Mouse (Mus musculus) small intestine, adult 2 months (tissue): ENCODE data around the gene Cntn4.

Experiments used
- CTCF ChIP-seq: fragments of 200-500 bp; IDR thresholded peaks from 2 replicates; pipeline ENCODE4 v1.5.1; 2012; ENCODE audit warnings: low read depth, mild to moderate bottlenecking, control low read depth, inconsistent platforms, low read length, moderate library complexity, mixed read lengths; ENCODE audit not compliant: insufficient replicate concordance, insufficient read length; ENCODE audit errors: extremely low read depth
- POLR2A ChIP-seq: fragments of 200-500 bp; IDR thresholded peaks from 2 replicates; pipeline ENCODE4 v1.6.1; 2012; ENCODE audit warnings: low read depth, mild to moderate bottlenecking, control low read depth, inconsistent platforms, low read length, moderate library complexity

DNA sequence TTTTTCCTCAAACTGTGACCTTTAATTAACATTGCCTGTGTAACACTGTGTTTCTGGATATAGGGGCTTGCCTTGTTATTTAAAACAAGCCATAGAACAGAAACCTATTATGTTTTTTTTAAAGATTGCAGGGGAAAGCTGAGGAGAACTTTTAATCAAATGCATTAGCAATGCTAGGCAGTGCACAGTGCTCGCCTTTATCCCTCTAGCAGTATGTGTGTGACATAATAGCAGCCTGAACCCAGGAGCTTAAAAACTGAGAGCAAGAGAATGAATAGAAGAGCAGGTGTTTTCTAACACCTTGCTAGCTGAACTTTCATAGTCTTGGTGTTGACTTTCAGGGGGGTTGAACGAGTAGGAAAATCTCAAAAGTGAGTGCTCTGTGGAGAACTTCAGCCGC is 672.6 kb downstream of the Cntn4 start:
- TF ChIP-seq POLR2A = no peak
- no peak for TF ChIP-seq CTCF
